Mouse (Mus musculus) kidney, postnatal 0 days (tissue): ENCODE data around the gene Gm29133. TPM values are rescaled to one million over a fixed set of nuclear protein-coding genes. Genes with fewer than 3 reads are reported as not detected.
A peak's percentile ranks its signal among the peaks of the same experiment; 100 is the strongest.

Experiments
- ATAC-seq: fragments of 200-750 bp; cut with Nextera tagmentation; replicated peaks from 2 replicates; pipeline ENCODE4 v1.8.0; 2017; ENCODE audit warnings: low read depth, moderate number of reproducible peaks, moderate TSS enrichment, moderate library complexity; ENCODE audit not compliant: low FRiP score
- DNase-seq: peaks from one replicate; pipeline ENCODE4 v3.0.0-alpha.2; 2016; ENCODE audit warnings: low spot score
- H3K27ac ChIP-seq: fragments of 300-500 bp; sonication (generic); 2 replicates; pipeline ENCODE4 v1.5.1; 2014; ENCODE audit warnings: mild to moderate bottlenecking
- H3K27me3 ChIP-seq: fragments of 300-500 bp; sonication (generic); 2 replicates; pipeline ENCODE4 v1.6.1; 2014; ENCODE audit warnings: low read length, mixed read lengths; ENCODE audit not compliant: insufficient read depth
- H3K36me3 ChIP-seq: fragments of 300-500 bp; sonication (generic); 2 replicates; pipeline ENCODE4 v1.6.1; 2014; ENCODE audit warnings: low read length, mixed read lengths; ENCODE audit not compliant: insufficient read depth
- H3K4me1 ChIP-seq: fragments of 300-500 bp; sonication (generic); replicated peaks from 2 replicates; pipeline ENCODE4 v1.6.1; 2014; ENCODE audit warnings: antibody characterized with exemption, low read length, mixed read lengths; ENCODE audit not compliant: insufficient read depth
- H3K4me2 ChIP-seq: fragments of 300-500 bp; sonication (generic); 2 replicates; pipeline ENCODE4 v1.6.1; 2014; ENCODE audit warnings: mild to moderate bottlenecking, low read length, moderate library complexity, mixed read lengths
- H3K4me3 ChIP-seq: fragments of 300-500 bp; sonication (generic); replicated peaks from 2 replicates; pipeline ENCODE4 v1.5.1; 2014; ENCODE audit warnings: low read depth, low read length
- H3K9ac ChIP-seq: fragments of 300-500 bp; sonication (generic); 2 replicates; pipeline ENCODE4 v1.6.1; 2014; ENCODE audit warnings: low read depth, low read length
- H3K9me3 ChIP-seq: fragments of 300-500 bp; sonication (generic); replicated peaks from 2 replicates; pipeline ENCODE4 v1.6.1; 2016; ENCODE audit warnings: low read length, inconsistent platforms, mixed read lengths
- CTCF ChIP-seq: IDR thresholded peaks from 2 replicates; pipeline ENCODE4 v1.5.1; 2016; ENCODE audit warnings: antibody characterized with exemption, low read depth, mild to moderate bottlenecking, moderate library complexity
- WGBS: fragments of 180-500 bp; shearing (Covaris S2); extraction: QIAGEN DNeasy Blood & Tissue Kit; methylation state at CpG from one replicate; pipeline ENCODE4 v1.1.7; 2014; 5-methylcytosine and 5-hydroxymethylcytosine counted together
- polyA plus RNA-seq: library from polyadenylated mRNA; unstranded; fragments of >200 nt; fragmentation: Nextera tagmentation; extraction: Ambion mirVana; gene quantifications from 2 replicates; pipeline ENCODE4 v1.2.1, GENCODE M21; 2015

Gm29133 gene
- polyA plus RNA-seq, 1 experiment from 2014 or later, result not detected

GRCm38 (mm10) chr3:75743664-75744437, 4.1 kb upstream of the Gm29133 start:
- no peaks in the 10 kb centered on the region for H3K36me3 ChIP-seq
- DNase-seq (no peak), ATAC-seq (no peak)
- no peak overlapping the region for H3K27ac ChIP-seq
- TF ChIP-seq CTCF, result no peak
- H3K9ac ChIP-seq, result no peak overlapping the region
- H3K27me3 ChIP-seq, result no peaks in the 10 kb centered on the region
- no peak overlapping the region for H3K4me2 ChIP-seq
- no peak overlapping the region for H3K4me3 ChIP-seq
- 68% methylated on average over 4 of the region's 4 CpGs for WGBS
- H3K9me3 ChIP-seq, result no peaks in the 10 kb centered on the region
- H3K4me1 ChIP-seq, result no peaks in the 10 kb centered on the region

DNA sequence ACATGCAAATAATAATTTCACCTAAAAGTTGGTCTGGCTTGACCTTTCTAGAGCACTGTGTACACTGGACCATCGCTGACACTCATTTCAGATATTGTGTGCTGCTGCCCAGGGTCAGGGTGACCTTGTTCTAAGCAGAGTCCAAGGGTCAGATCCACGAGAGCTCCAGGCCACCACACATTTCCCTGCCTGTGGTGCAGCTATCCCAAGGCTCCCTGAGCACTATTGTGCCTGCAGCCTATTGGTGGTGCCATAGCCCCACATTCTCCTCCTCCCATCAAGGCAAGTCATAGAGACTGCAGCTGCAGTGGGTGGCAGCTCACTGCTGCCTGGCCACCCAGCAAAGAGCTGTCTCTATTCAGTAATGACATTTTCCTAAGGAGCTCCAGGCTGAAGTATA, 2.7 kb upstream of the Gm29133 start:
- Histone ChIP-seq H3K4me3 (no peak overlapping the region), H3K4me1 (no peaks in the 10 kb centered on the region), H3K4me2 (no peak overlapping the region), H3K9me3 (no peaks in the 10 kb centered on the region), H3K36me3 (no peaks in the 10 kb centered on the region), H3K9ac (no peak overlapping the region), H3K27ac (no peak overlapping the region), H3K27me3 (no peaks in the 10 kb centered on the region)
- TF ChIP-seq CTCF, result no peak; the same call in 1 of the 2 replicates
- no peak for DNase-seq
- ATAC-seq, result no peak
- WGBS, result 62% methylated on average over 2 of the region's 2 CpGs

GRCm38 (mm10) chr3:75763351-75763750, 15.4 kb downstream of the Gm29133 start:
- no peak for ATAC-seq
- no peak overlapping the region for H3K9ac ChIP-seq
- no peak overlapping the region for H3K27ac ChIP-seq
- WGBS, result 50% methylated on average over 2 of the region's 2 CpGs
- DNase-seq, result peak; percentile 10
- no peak overlapping the region for H3K4me2 ChIP-seq
- no peak for TF ChIP-seq CTCF
- no peaks in the 10 kb centered on the region for H3K27me3 ChIP-seq
- no peaks in the 10 kb centered on the region for H3K9me3 ChIP-seq
- no peaks in the 10 kb centered on the region for H3K4me1 ChIP-seq
- no peaks in the 10 kb centered on the region for H3K36me3 ChIP-seq
- no peak overlapping the region for H3K4me3 ChIP-seq

- Histone ChIP-seq H3K27ac (no peak overlapping the region), H3K36me3 (no peaks in the 10 kb centered on the region), H3K9ac (no peak overlapping the region), H3K27me3 (no peaks in the 10 kb centered on the region), H3K4me3 (no peak overlapping the region), H3K9me3 (no peaks in the 10 kb centered on the region), H3K4me1 (no peaks in the 10 kb centered on the region), H3K4me2 (no peak overlapping the region)
- no peak for TF ChIP-seq CTCF
- ATAC-seq, result no peak
- DNase-seq, result no peak
- WGBS, result 79% methylated on average over 2 of the region's 2 CpGs
Observed at GRCm38 (mm10) chr3:75774253-75774652, 26.3 kb downstream of the Gm29133 start.

DNA sequence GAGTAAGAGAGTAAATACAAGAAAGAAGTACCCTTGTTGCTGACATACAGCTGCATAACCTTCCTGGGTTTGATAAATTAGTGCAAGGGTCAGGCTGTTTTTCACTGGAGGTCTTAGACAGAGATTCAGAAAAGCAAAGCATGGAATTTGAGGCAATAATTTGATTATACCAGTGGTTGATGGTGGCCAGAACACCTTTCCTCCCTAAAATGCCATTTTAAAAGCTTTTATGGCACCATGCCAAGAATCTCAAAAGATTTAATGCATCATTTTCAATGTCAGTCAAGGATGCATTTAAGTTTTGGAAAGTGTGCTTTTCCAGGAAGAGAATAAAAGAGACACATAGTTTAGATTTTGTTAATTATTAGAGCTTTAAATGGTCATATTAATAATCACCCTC, 60.0 kb downstream of the Gm29133 start:
- H3K27me3 ChIP-seq, result no peaks in the 10 kb centered on the region
- ATAC-seq (no peak), DNase-seq (no peak)
- no peak overlapping the region for H3K4me2 ChIP-seq
- no peak overlapping the region for H3K4me3 ChIP-seq
- H3K9me3 ChIP-seq, result no peaks in the 10 kb centered on the region
- H3K4me1 ChIP-seq, result no peaks in the 10 kb centered on the region
- no peak for TF ChIP-seq CTCF
- H3K9ac ChIP-seq, result no peak overlapping the region
- no peaks in the 10 kb centered on the region for H3K36me3 ChIP-seq
- H3K27ac ChIP-seq, result no peak overlapping the region

DNA sequence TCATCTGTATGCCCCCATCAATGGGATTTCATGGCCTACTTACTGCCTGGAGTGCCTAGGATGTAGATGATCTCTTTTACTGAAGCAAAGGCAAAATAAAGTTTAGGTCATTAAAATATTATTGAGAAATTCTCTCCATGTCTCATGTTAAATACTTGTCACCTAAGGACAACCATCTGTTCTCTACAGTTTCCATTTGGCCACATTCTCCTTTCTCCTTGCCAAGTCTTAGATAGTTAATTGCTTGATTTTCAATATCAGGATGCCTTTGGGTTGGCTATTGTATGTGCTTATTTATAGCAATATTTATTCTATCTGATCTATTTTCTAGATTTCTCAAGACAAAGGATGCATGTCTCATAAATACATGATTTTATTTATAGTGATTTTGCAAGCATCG, 75.9 kb downstream of the Gm29133 start:
- WGBS, result 83% methylated on average over 1 of the region's 1 CpGs
- Histone ChIP-seq H3K4me3 (no peak overlapping the region), H3K4me2 (no peak overlapping the region), H3K9me3 (no peaks in the 10 kb centered on the region), H3K27ac (no peak overlapping the region), H3K36me3 (no peaks in the 10 kb centered on the region), H3K4me1 (no peaks in the 10 kb centered on the region), H3K9ac (no peak overlapping the region), H3K27me3 (no peaks in the 10 kb centered on the region)
- DNase-seq (no peak), ATAC-seq (no peak)
- TF ChIP-seq CTCF, result no peak

- Histone ChIP-seq H3K27me3 (no peaks in the 10 kb centered on the region), H3K4me3 (no peak overlapping the region), H3K9me3 (no peaks in the 10 kb centered on the region), H3K9ac (no peak overlapping the region), H3K36me3 (no peaks in the 10 kb centered on the region), H3K27ac (no peak overlapping the region), H3K4me2 (no peak overlapping the region), H3K4me1 (no peaks in the 10 kb centered on the region)
- ATAC-seq (no peak), DNase-seq (no peak)
- TF ChIP-seq CTCF, result no peak
- 63% methylated on average over 1 of the region's 1 CpGs for WGBS
Observed at GRCm38 (mm10) chr3:75824458-75824857, 76.5 kb downstream of the Gm29133 start.
